Mouse (Mus musculus) C2C12 (cell line): ENCODE measurements around the gene Slc13a3. TPM values are rescaled to one million over a fixed set of nuclear protein-coding genes. Genes with fewer than 3 reads are reported as not detected.
"Not testable (repeated sequence)": the region's sequence is repeated elsewhere in the genome, so short reads cannot be mapped to it uniquely, and the experiment has no call there.

Experiments
- H3K27me3 ChIP-seq: one replicate; pipeline ENCODE4 v1.6.1; 2011; ENCODE audit not compliant: control insufficient read depth, insufficient read depth, insufficient read length
- H3K36me3 ChIP-seq: one replicate; pipeline ENCODE4 v1.6.1; 2011; ENCODE audit not compliant: control insufficient read depth, insufficient read depth
- H3K4me3 ChIP-seq: one replicate; pipeline ENCODE4 v1.5.1; 2011; ENCODE audit warnings: mild to moderate bottlenecking, control low read depth; ENCODE audit not compliant: poor library complexity, insufficient read depth, severe bottlenecking
- H3K79me2 ChIP-seq: one replicate; pipeline ENCODE4 v1.6.1; 2011; ENCODE audit not compliant: control insufficient read depth, insufficient read depth
- H3K79me3 ChIP-seq: one replicate; pipeline ENCODE4 v1.6.1; 2011; ENCODE audit warnings: low read depth, control low read depth
- H3ac ChIP-seq: one replicate; pipeline ENCODE3; 2011; ENCODE audit warnings: low read depth; ENCODE audit not compliant: control insufficient read depth, insufficient read length
- CEBPB ChIP-seq: IDR thresholded peaks from one replicate; pipeline ENCODE4 v1.6.1; 2011; ENCODE audit warnings: low read depth, mild to moderate bottlenecking, control low read depth, moderate library complexity
- CTCF ChIP-seq: IDR thresholded peaks from one replicate; pipeline ENCODE4 v1.5.1; 2011; ENCODE audit not compliant: control insufficient read depth, insufficient read depth, insufficient read length
- FOSL1 ChIP-seq: IDR thresholded peaks from one replicate; pipeline ENCODE4 v1.8.0; 2011; ENCODE audit warnings: mild to moderate bottlenecking, low read length; ENCODE audit not compliant: poor library complexity, insufficient read depth, severe bottlenecking
- MAX ChIP-seq: IDR thresholded peaks from one replicate; pipeline ENCODE4 v1.6.1; 2011; ENCODE audit warnings: mild to moderate bottlenecking, control low read depth
- MYOD1 ChIP-seq: IDR thresholded peaks from one replicate; pipeline ENCODE4 v1.6.1; 2011; ENCODE audit warnings: low read depth; ENCODE audit not compliant: control insufficient read depth, insufficient read length
- MYOG ChIP-seq: IDR thresholded peaks from one replicate; pipeline ENCODE4 v1.6.1; 2011; ENCODE audit not compliant: control insufficient read depth, insufficient read length; ENCODE audit errors: extremely low read depth
- USF1 ChIP-seq: IDR thresholded peaks from one replicate; pipeline ENCODE4 v1.6.1; 2011; ENCODE audit warnings: low read depth, mild to moderate bottlenecking, control low read depth, moderate library complexity
- long read RNA-seq, 2 experiments: library from polyadenylated mRNA; unstranded; transcript quantifications; one replicate each; pipeline ENCODE4 v2.0.0; 2019 to 2020
- polyA plus RNA-seq: library from polyadenylated mRNA; unstranded; fragments of >200 nt; fragmentation: generic; extraction: Trizol; gene quantifications from one replicate; pipeline ENCODE4 v1.2.1, GENCODE M21; 2012; ENCODE audit warnings: missing spikeins

The Slc13a3 gene
- polyA plus RNA-seq: not detected
- long read RNA-seq, experiment 1: 0 reads
- long read RNA-seq, experiment 2, partial matches to known transcripts: 0 of 1 reads
- long read RNA-seq, experiment 2, other reads (novel, unspliced or antisense): 0 of 1 reads

GRCm38 (mm10) chr2:165473003-165473402 lies at the start of gene Slc13a3:
TSS of gene Slc13a3 (minus strand) at chr2:165473230.
- peaks cover 81% of the 10 kb centered on the region for H3K27me3 ChIP-seq

GRCm38 (mm10) chr2:165515178-165515728 lies 42.2 kb upstream of the Slc13a3 start:
- H3K79me2 ChIP-seq: no peaks in the 10 kb centered on the region
- H3K79me3 ChIP-seq: no peaks in the 10 kb centered on the region
- no peak overlapping the region for H3ac ChIP-seq
- H3K27me3 ChIP-seq: peaks cover 41% of the 10 kb centered on the region
- no peak for TF ChIP-seq MYOD1
- TF ChIP-seq CEBPB: no peak
- no peak for TF ChIP-seq MYOG
- TF ChIP-seq USF1: no peak
- TF ChIP-seq FOSL1: no peak
- TF ChIP-seq MAX: no peak
- no peak for TF ChIP-seq CTCF
- no peaks in the 10 kb centered on the region for H3K36me3 ChIP-seq
- H3K4me3 ChIP-seq: no peak overlapping the region

More at GRCm38 (mm10) chr2:165473003-165473402, at the start of gene Slc13a3:
- H3K79me3 ChIP-seq: no peaks in the 10 kb centered on the region
- no peak for TF ChIP-seq CEBPB
- TF ChIP-seq MAX: no peak
- no peak for TF ChIP-seq CTCF
- no peak for TF ChIP-seq FOSL1
- no peak for TF ChIP-seq MYOG
- TF ChIP-seq USF1: no peak
- no peak for TF ChIP-seq MYOD1
- no peaks in the 10 kb centered on the region for H3K79me2 ChIP-seq
- no peaks in the 10 kb centered on the region for H3K36me3 ChIP-seq
- H3ac ChIP-seq: no peak within 1 kb of the TSS
- H3K4me3 ChIP-seq: no peak within 1 kb of the TSS

GRCm38 (mm10) chr2:165512870-165513600 lies 40.0 kb upstream of the Slc13a3 start:
- H3K79me2 ChIP-seq: no peaks in the 10 kb centered on the region
- no peak overlapping the region for H3K4me3 ChIP-seq
- no peak overlapping the region for H3ac ChIP-seq
- TF ChIP-seq MYOD1: no peak
- TF ChIP-seq CTCF: no peak
- no peak for TF ChIP-seq CEBPB
- no peak for TF ChIP-seq MAX
- no peak for TF ChIP-seq USF1
- TF ChIP-seq MYOG: no peak
- TF ChIP-seq FOSL1: no peak
- H3K36me3 ChIP-seq: no peaks in the 10 kb centered on the region
- peaks cover 45% of the 10 kb centered on the region for H3K27me3 ChIP-seq
- H3K79me3 ChIP-seq: no peaks in the 10 kb centered on the region

- Histone ChIP-seq H3ac (no peak overlapping the region), H3K27me3 (peaks cover 39% of the 10 kb centered on the region), H3K79me2 (no peaks in the 10 kb centered on the region), H3K36me3 (no peaks in the 10 kb centered on the region), H3K79me3 (no peaks in the 10 kb centered on the region), H3K4me3 (no peak overlapping the region)
- TF ChIP-seq MAX: no peak
- no peak for TF ChIP-seq FOSL1
- no peak for TF ChIP-seq CEBPB
- no peak for TF ChIP-seq CTCF
- no peak for TF ChIP-seq USF1
- TF ChIP-seq MYOD1: no peak
- TF ChIP-seq MYOG: no peak
Observed at GRCm38 (mm10) chr2:165512426-165512825, 39.4 kb upstream of the Slc13a3 start.

GRCm38 (mm10) chr2:165511530-165511929 lies 38.5 kb upstream of the Slc13a3 start:
- H3K27me3 ChIP-seq: peaks cover 33% of the 10 kb centered on the region
- not testable (repeated sequence) for H3ac ChIP-seq, H3K79me3 ChIP-seq, H3K36me3 ChIP-seq, H3K79me2 ChIP-seq, H3K4me3 ChIP-seq

- not testable (repeated sequence) for H3K79me2 ChIP-seq, H3ac ChIP-seq
Observed at GRCm38 (mm10) chr2:165510914-165511458, 38.0 kb upstream of the Slc13a3 start.

More at GRCm38 (mm10) chr2:165510914-165511458, 38.0 kb upstream of the Slc13a3 start:
- H3K79me3 ChIP-seq, H3K4me3 ChIP-seq, H3K36me3 ChIP-seq: not testable (repeated sequence)
- H3K27me3 ChIP-seq: peaks cover 36% of the 10 kb centered on the region
